Mouse (Mus musculus): ENCODE results near the gene Nup153. TPM values are rescaled to one million over a fixed set of nuclear protein-coding genes. Genes with fewer than 3 reads are reported as not detected.
A peak's percentile ranks its signal among the peaks of the same experiment; 100 is the strongest.

Gene Nup153
- polyA plus RNA-seq, 1 experiment = 164 TPM

DNA sequence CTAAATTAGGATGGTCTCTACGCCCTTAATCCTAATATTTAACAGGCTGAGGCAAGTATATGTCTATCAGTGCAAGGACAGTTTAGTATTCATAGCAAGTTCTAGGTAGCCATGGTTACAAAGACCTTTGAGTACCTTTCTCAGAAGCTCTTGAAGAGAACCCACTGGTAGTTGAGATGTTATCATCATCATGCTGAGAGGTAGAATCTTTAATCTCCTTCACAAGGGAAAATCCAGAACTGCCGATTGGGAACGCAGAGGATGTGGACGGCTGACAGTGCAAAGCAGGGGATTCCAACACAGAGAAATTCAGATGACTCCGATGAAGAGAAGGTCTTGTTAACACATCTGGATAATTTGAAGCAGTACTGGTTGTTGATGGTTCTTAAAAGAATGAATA, 14.3 kb downstream of the Nup153 start:
- 94% methylated on average over 5 of the region's 5 CpGs for WGBS
- Histone ChIP-seq H3K4me1 (replicated peaks; ENCODE audit: control insufficient read depth, insufficient read depth, low read length) (no peaks in the 10 kb centered on the region), H3K27me3 (ENCODE audit: control insufficient read depth, insufficient read depth, low read length) (no peaks in the 10 kb centered on the region), H3K36me3 (ENCODE audit: control insufficient read depth, insufficient read depth, low read length) (peaks cover 62% of the 10 kb centered on the region), H3K27ac (ENCODE audit: control insufficient read depth, insufficient read depth, low read length) (no peak overlapping the region), H3K4me3 (ENCODE audit: control insufficient read depth, insufficient read depth, low read length) (no peak overlapping the region)
- DNase-seq = no peak
- TF ChIP-seq POLR2A (IDR thresholded peaks at IDR 0.05; ENCODE audit: control insufficient read depth, extremely low read depth, insufficient read depth, low read length, poor library complexity) (no peak), CTCF (IDR thresholded peaks at IDR 0.05; ENCODE audit: borderline replicate concordance, control insufficient read depth, extremely low read depth, insufficient read depth, low read length, poor library complexity) (no peak)

DNA sequence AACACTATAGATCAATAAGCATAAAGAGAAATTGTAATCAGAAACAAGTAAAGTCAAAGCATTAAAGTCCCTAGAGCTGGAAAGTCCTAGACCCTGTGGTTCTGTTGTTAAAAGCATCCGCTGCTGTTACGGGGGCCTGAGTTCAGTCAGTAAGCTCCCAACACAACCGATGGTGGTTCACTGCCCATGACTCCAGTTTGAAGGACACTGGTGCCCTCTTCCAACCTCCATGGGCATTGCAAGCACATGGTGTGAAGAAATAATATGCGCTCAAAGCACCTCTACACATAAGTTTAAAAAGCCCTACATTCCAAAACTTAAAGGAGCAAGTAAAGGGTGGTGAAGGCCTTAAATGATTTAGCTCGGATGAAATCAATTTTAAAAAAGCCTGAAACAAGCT, 24.6 kb downstream of the Nup153 start:
- Histone ChIP-seq H3K27ac (ENCODE audit: control insufficient read depth, insufficient read depth, low read length) (no peak overlapping the region), H3K4me1 (replicated peaks; ENCODE audit: control insufficient read depth, insufficient read depth, low read length) (no peaks in the 10 kb centered on the region), H3K27me3 (ENCODE audit: control insufficient read depth, insufficient read depth, low read length) (no peaks in the 10 kb centered on the region), H3K36me3 (ENCODE audit: control insufficient read depth, insufficient read depth, low read length) (peaks cover 41% of the 10 kb centered on the region), H3K4me3 (ENCODE audit: control insufficient read depth, insufficient read depth, low read length) (no peak overlapping the region)
- peak; percentile 41 for DNase-seq
- no peak for TF ChIP-seq CTCF (IDR thresholded peaks at IDR 0.05; ENCODE audit: borderline replicate concordance, control insufficient read depth, extremely low read depth, insufficient read depth, low read length, poor library complexity)
- TF ChIP-seq POLR2A (IDR thresholded peaks at IDR 0.05; ENCODE audit: control insufficient read depth, extremely low read depth, insufficient read depth, low read length, poor library complexity) = no peak
- WGBS = 89% methylated on average over 5 of the region's 5 CpGs

DNA sequence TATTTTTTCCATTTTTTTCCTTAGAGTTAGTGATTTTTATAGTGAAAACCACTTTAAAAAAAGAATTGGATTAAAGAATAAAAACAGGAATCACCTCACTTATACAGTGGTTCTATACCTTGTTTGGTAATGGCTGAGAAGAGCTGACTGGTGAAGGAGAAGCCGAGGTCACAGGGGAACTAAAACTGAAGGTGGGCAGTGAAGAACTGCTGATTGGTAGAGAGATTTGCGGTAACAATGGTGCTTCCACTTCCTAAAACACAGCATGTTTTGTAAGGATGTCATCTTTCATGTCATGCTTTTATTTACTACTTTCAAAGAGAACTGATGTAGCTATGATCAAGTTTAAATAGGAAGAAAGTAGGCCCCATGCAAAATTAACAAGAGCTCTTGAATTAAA, 26.3 kb downstream of the Nup153 start:
- Histone ChIP-seq H3K27me3 (ENCODE audit: control insufficient read depth, insufficient read depth, low read length) (no peaks in the 10 kb centered on the region), H3K27ac (ENCODE audit: control insufficient read depth, insufficient read depth, low read length) (no peak overlapping the region), H3K4me3 (ENCODE audit: control insufficient read depth, insufficient read depth, low read length) (no peak overlapping the region), H3K36me3 (ENCODE audit: control insufficient read depth, insufficient read depth, low read length) (peaks cover 44% of the 10 kb centered on the region), H3K4me1 (replicated peaks; ENCODE audit: control insufficient read depth, insufficient read depth, low read length) (no peaks in the 10 kb centered on the region)
- TF ChIP-seq POLR2A (IDR thresholded peaks at IDR 0.05; ENCODE audit: control insufficient read depth, extremely low read depth, insufficient read depth, low read length, poor library complexity) (no peak), CTCF (IDR thresholded peaks at IDR 0.05; ENCODE audit: borderline replicate concordance, control insufficient read depth, extremely low read depth, insufficient read depth, low read length, poor library complexity) (no peak)
- DNase-seq = no peak
- 87% methylated on average over 2 of the region's 2 CpGs for WGBS

DNA sequence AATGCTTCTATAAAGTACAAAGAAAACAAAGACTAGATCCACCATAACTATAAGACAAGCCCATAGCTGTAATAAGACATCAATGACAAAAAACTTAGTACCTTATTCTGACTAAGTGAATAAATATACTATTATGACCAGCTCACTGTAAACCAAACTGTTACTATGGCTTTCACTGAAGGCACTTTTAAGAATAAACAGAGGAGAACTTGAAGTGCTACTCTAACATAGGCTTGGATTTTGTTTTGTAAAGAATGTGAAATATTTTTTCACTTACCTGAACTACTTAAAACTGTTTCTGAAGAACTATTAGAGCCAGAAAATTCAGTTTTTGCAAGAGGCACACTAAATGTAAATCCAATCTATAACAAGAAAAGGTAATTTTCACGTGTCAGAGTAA, 28.4 kb downstream of the Nup153 start:
- Histone ChIP-seq H3K27me3 (ENCODE audit: control insufficient read depth, insufficient read depth, low read length) (no peaks in the 10 kb centered on the region), H3K36me3 (ENCODE audit: control insufficient read depth, insufficient read depth, low read length) (peaks cover 56% of the 10 kb centered on the region), H3K27ac (ENCODE audit: control insufficient read depth, insufficient read depth, low read length) (no peak overlapping the region), H3K4me3 (ENCODE audit: control insufficient read depth, insufficient read depth, low read length) (no peak overlapping the region), H3K4me1 (replicated peaks; ENCODE audit: control insufficient read depth, insufficient read depth, low read length) (no peaks in the 10 kb centered on the region)
- DNase-seq = no peak
- TF ChIP-seq POLR2A (IDR thresholded peaks at IDR 0.05; ENCODE audit: control insufficient read depth, extremely low read depth, insufficient read depth, low read length, poor library complexity) = no peak
- TF ChIP-seq CTCF (IDR thresholded peaks at IDR 0.05; ENCODE audit: borderline replicate concordance, control insufficient read depth, extremely low read depth, insufficient read depth, low read length, poor library complexity) = no peak
- WGBS = 98% methylated on average over 1 of the region's 1 CpGs

DNA sequence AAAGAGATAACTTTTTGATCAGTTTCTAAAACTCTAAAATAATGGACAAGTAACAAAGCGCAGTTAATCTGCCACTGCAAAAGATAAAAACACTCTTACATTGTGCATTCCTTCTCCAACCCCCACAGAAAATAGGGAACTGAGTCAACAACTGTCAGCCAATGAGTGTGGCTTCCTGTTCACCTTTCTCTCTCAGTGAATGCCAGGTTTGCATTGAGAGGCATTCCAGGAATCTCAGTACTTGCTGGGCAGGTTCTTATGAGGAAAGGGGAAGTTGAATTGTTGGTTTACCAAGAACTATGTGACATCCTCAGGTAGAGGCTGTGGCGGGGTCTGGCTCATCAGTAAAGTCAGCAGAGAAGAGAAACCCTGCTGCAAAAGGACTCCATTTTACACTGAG, 31.0 kb downstream of the Nup153 start:
- TF ChIP-seq CTCF (IDR thresholded peaks at IDR 0.05; ENCODE audit: borderline replicate concordance, control insufficient read depth, extremely low read depth, insufficient read depth, low read length, poor library complexity) (no peak), POLR2A (IDR thresholded peaks at IDR 0.05; ENCODE audit: control insufficient read depth, extremely low read depth, insufficient read depth, low read length, poor library complexity) (no peak)
- H3K36me3 ChIP-seq (ENCODE audit: control insufficient read depth, insufficient read depth, low read length) = peaks cover 66% of the 10 kb centered on the region

DNA sequence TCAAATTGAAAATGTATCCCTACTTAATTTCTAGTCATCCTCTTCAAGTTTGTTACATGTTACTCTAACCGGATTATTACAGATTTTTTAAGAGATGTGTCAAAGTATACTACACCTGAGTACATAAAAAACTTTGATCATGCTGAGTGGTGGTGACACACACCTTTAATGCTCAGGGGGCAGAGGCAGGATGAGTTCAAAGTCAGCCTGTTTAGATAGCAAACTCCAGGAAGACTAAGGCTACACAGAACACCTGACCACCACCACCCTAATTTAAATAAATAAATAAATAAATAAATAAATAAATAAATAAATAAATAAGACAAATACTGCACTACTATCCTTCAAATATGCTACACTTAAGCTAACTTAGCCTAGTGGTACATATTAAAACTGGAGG, 31.8 kb downstream of the Nup153 start:
- Histone ChIP-seq H3K4me1 (replicated peaks; ENCODE audit: control insufficient read depth, insufficient read depth, low read length) (no peaks in the 10 kb centered on the region), H3K27me3 (ENCODE audit: control insufficient read depth, insufficient read depth, low read length) (no peaks in the 10 kb centered on the region), H3K27ac (ENCODE audit: control insufficient read depth, insufficient read depth, low read length) (no peak overlapping the region), H3K4me3 (ENCODE audit: control insufficient read depth, insufficient read depth, low read length) (no peak overlapping the region), H3K36me3 (ENCODE audit: control insufficient read depth, insufficient read depth, low read length) (peaks cover 63% of the 10 kb centered on the region)
- WGBS = 98% methylated on average over 1 of the region's 1 CpGs
- no peak for DNase-seq
- TF ChIP-seq POLR2A (IDR thresholded peaks at IDR 0.05; ENCODE audit: control insufficient read depth, extremely low read depth, insufficient read depth, low read length, poor library complexity) (no peak), CTCF (IDR thresholded peaks at IDR 0.05; ENCODE audit: borderline replicate concordance, control insufficient read depth, extremely low read depth, insufficient read depth, low read length, poor library complexity) (no peak)

More for the DNA sequence above, 31.0 kb downstream of the Nup153 start:
- Histone ChIP-seq H3K4me3 (ENCODE audit: control insufficient read depth, insufficient read depth, low read length) (no peak overlapping the region), H3K27me3 (ENCODE audit: control insufficient read depth, insufficient read depth, low read length) (no peaks in the 10 kb centered on the region), H3K27ac (ENCODE audit: control insufficient read depth, insufficient read depth, low read length) (no peak overlapping the region), H3K4me1 (replicated peaks; ENCODE audit: control insufficient read depth, insufficient read depth, low read length) (no peaks in the 10 kb centered on the region)
- 69% methylated on average over 2 of the region's 2 CpGs for WGBS
- no peak for DNase-seq

DNA sequence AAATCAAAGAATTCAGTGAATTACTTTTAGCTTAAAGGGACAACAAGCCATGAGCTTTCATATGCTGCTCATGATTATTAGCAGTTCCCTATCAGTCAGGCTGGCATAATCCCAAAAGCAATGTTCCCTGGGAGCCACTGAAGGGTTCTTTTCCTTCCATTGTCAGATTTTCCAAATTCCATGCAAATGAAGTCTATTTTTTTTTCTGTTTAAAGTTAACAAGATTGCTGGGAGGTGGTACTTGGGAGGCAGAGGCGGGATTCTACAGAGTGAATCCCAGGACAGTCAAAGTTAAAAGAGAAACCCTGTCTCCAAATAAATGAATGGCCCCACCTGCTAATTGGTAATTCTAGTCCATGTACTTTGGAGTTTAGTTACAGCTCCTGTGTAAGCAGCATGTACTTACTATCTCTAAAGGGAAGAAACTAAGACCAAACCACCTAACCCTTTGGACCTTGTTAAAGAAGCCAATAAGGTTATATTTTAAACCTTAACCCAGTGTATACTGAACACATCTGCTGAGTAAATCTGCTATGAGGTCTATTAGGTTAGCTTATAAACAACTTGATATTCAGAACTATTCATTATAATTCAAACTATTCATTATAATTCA, 32.3 kb downstream of the Nup153 start:
- Histone ChIP-seq H3K27ac (ENCODE audit: control insufficient read depth, insufficient read depth, low read length) (no peak overlapping the region), H3K4me1 (replicated peaks; ENCODE audit: control insufficient read depth, insufficient read depth, low read length) (no peaks in the 10 kb centered on the region), H3K36me3 (ENCODE audit: control insufficient read depth, insufficient read depth, low read length) (peaks cover 59% of the 10 kb centered on the region), H3K27me3 (ENCODE audit: control insufficient read depth, insufficient read depth, low read length) (no peaks in the 10 kb centered on the region), H3K4me3 (ENCODE audit: control insufficient read depth, insufficient read depth, low read length) (no peak overlapping the region)
- DNase-seq = no peak
- 100% methylated on average over 1 of the region's 1 CpGs for WGBS
- no peak for TF ChIP-seq POLR2A (IDR thresholded peaks at IDR 0.05; ENCODE audit: control insufficient read depth, extremely low read depth, insufficient read depth, low read length, poor library complexity)

All from thymus, adult 2 months (tissue).